Mouse (Mus musculus) bone marrow macrophage, adult 2 months (primary cell): Measurements from ENCODE around the gene Synrg.

Source experiments
- CTCF ChIP-seq: IDR thresholded peaks from 2 replicates; pipeline ENCODE4 v1.5.1; 2012; ENCODE audit warnings: low read depth, mild to moderate bottlenecking, low read length, moderate library complexity
- POLR2A ChIP-seq: IDR thresholded peaks from 2 replicates; pipeline ENCODE4 v1.6.1; 2012; ENCODE audit warnings: mild to moderate bottlenecking, low read depth, low read length, borderline replicate concordance

- TF ChIP-seq CTCF (no peak), POLR2A (no peak)
Measured at GRCm38 (mm10) chr11:83979992-83980391, 15.8 kb downstream of the Synrg start.
